In the genomic region with DNA sequence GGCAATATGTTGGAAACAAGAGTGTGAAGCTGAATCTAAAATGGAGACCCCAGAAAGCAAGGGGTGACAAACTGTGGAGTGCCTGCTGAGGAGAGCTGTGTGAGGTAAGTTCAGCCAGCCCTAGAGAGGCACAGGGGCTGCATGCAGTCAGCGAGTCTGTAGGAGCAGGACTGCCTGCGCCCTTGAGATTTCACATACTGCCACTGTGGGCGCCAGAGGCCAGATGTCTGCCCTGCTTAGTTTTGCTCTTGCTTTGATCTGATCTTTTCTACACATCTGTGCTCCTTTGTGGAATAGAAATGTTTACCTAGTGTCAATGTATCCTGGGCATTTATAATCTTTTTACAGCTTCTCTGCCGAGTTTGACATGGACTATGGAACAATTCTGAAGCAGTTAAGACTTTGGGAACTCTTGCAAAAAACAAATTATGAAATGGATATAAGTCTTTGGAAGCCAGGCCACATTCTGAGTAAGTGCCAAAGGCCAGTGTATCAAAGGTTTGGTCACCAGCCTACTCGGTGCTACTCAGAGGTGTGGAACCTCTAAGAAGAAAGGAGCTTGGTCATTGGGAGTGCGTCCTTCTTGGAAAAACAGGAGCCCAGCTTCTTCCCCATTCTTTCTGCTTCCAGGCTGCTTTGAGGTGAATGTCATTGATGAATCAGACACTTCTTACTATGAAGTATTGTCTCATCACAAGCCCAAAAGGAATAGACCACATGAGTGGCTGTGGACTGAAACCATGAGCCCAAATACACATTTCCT, we compare ENCODE assay signal across 17 mouse cellular contexts. TPM values are rescaled to one million over a fixed set of nuclear protein-coding genes. Genes with fewer than 3 reads are reported as not detected.
A peak's percentile ranks its signal among the peaks of the same experiment; 100 is the strongest.
DNase-seq lines count a peak whose midpoint lies in the region; ATAC-seq and TF ChIP-seq lines count a peak whose summit lies in the region.
"Had no signal": no experiment of that assay in that cellular context is flagged by ENCODE, and none has a peak within 500 bp of the region (broad histone marks: within the 10 kb centered on the region; RNA-seq: fewer than 3 reads in every experiment).

No protein-coding gene starts in this region.

- no peak for ATAC-seq in liver, embryonic 14.5 days (ENCODE audit: insufficient read depth)
- ATAC-seq in embryonic facial prominence, embryonic 11.5 days (replicated peaks; ENCODE audit: insufficient number of reproducible peaks, low FRiP score, low TSS enrichment, low read depth): no peak
- ATAC-seq: liver, embryonic 12.5 days had no signal

- no peak overlapping the region for H3K4me2 ChIP-seq in liver, embryonic 14.5 days (ENCODE audit: low read depth)
- H3K4me2 ChIP-seq in CH12.LX (ENCODE audit: insufficient read depth, low read depth, poor library complexity, severe bottlenecking): no peak overlapping the region; the same call in 1 of the 2 replicates
- no peak overlapping the region for H3K4me2 ChIP-seq in embryonic facial prominence, embryonic 11.5 days (ENCODE audit: low read depth, low read length)
- H3K4me2 ChIP-seq: embryonic facial prominence, embryonic 13.5 days; liver, embryonic 12.5 days; stomach, embryonic 15.5 days had no signal

- no peaks in the 10 kb centered on the region for H3K27me3 ChIP-seq in liver, embryonic 14.5 days (ENCODE audit: control insufficient read depth, insufficient read depth, low read length)
- peaks cover 1% of the 10 kb centered on the region for H3K27me3 ChIP-seq in CH12.LX (replicated peaks)
- H3K27me3 ChIP-seq in embryonic facial prominence, embryonic 11.5 days (ENCODE audit: control insufficient read depth, insufficient read depth, low read length): no peaks in the 10 kb centered on the region
- H3K27me3 ChIP-seq: embryonic facial prominence, embryonic 13.5 days; stomach, embryonic 15.5 days had no signal

- no peak overlapping the region for H3K27ac ChIP-seq in liver, embryonic 14.5 days
- no peak overlapping the region for H3K27ac ChIP-seq in CH12.LX (ENCODE audit: insufficient read depth, low read depth)
- no peak overlapping the region for H3K27ac ChIP-seq in embryonic facial prominence, embryonic 11.5 days (replicated peaks; ENCODE audit: low read depth, low read length)
- H3K27ac ChIP-seq: embryonic facial prominence, embryonic 13.5 days; liver, embryonic 12.5 days; stomach, embryonic 15.5 days had no signal

- TF ChIP-seq CTCF in liver, embryonic 14.5 days (IDR thresholded peaks at IDR 0.05; ENCODE audit: low read depth): 0 out of 2 replicates have a peak, but pooled peaks have one; percentile 3
- TF ChIP-seq CTCF in CH12.LX (conservative IDR thresholded peaks at IDR 0.05 in 1 of 2, IDR thresholded peaks at IDR 0.05 in 1 of 2; ENCODE audit: low read depth in 2 of 2, low read length in 2 of 2): peak in 1 of 2 experiments; percentile 54; a peak in 2 of 4 replicates

- H3K9me3 ChIP-seq in liver, embryonic 14.5 days (ENCODE audit: control insufficient read depth, low read length): no peaks in the 10 kb centered on the region
- H3K9me3 ChIP-seq in CH12.LX (replicated peaks; ENCODE audit: low read length): no peaks in the 10 kb centered on the region
- no peaks in the 10 kb centered on the region for H3K9me3 ChIP-seq in embryonic facial prominence, embryonic 11.5 days (replicated peaks; ENCODE audit: control insufficient read depth, low read length)
- H3K9me3 ChIP-seq: embryonic facial prominence, embryonic 13.5 days; liver, embryonic 12.5 days; stomach, embryonic 15.5 days had no signal

- no peak for TF ChIP-seq POLR2A in CH12.LX (IDR thresholded peaks at IDR 0.05; ENCODE audit: low read depth, low read length)

- in situ Hi-C loops in CH12.LX (cut with MboI; ENCODE audit: low pct_ligation_motif_present, low pct_unique_long_range_greater_than_20kb, low sequenced_read_pairs): no loop called here

- TF ChIP-seq EP300 in liver, embryonic 14.5 days (IDR thresholded peaks at IDR 0.05; ENCODE audit: low read depth): no peak
- TF ChIP-seq EP300 in CH12.LX (IDR thresholded peaks at IDR 0.05; ENCODE audit: low read length): no peak

- H3K79me2 ChIP-seq in CH12.LX (replicated peaks; ENCODE audit: control insufficient read depth, extremely low read depth, insufficient read depth, poor library complexity, severe bottlenecking): no peaks in the 10 kb centered on the region

- peaks cover 0 to 2% of the 10 kb centered on the region in 2 experiments; a peak in 1 of 4 replicates for H3K4me1 ChIP-seq in liver, embryonic 14.5 days (replicated peaks; ENCODE audit: control insufficient read depth in 2 of 2, insufficient read depth in 2 of 2, low read length in 1 of 2)
- H3K4me1 ChIP-seq in CH12.LX (ENCODE audit: control insufficient read depth in 1 of 2, insufficient read depth in 2 of 2): peaks cover 0 to 7% of the 10 kb centered on the region in 2 experiments; a peak in 2 of 4 replicates
- no peaks in the 10 kb centered on the region for H3K4me1 ChIP-seq in embryonic facial prominence, embryonic 11.5 days (ENCODE audit: control insufficient read depth, insufficient read depth, low read length)
- H3K4me1 ChIP-seq: stomach, embryonic 15.5 days had no signal

- no peaks in the 10 kb centered on the region for H3K36me3 ChIP-seq in liver, embryonic 14.5 days (replicated peaks; ENCODE audit: control insufficient read depth, insufficient read depth, low read depth)
- H3K36me3 ChIP-seq in CH12.LX (replicated peaks in 1 of 2; ENCODE audit: control insufficient read depth in 1 of 2, insufficient read depth in 1 of 2, low read length in 1 of 2): no peaks in the 10 kb centered on the region
- no peaks in the 10 kb centered on the region for H3K36me3 ChIP-seq in embryonic facial prominence, embryonic 11.5 days (replicated peaks; ENCODE audit: control insufficient read depth, insufficient read depth, low read depth, low read length)
- H3K36me3 ChIP-seq: embryonic facial prominence, embryonic 13.5 days; liver, embryonic 12.5 days; stomach, embryonic 15.5 days had no signal

- dilution Hi-C loops in CH12.LX (cut with MboI; ENCODE audit: extremely low pct_ligation_motif_present, extremely low pct_unique_long_range_greater_than_20kb, low sequenced_read_pairs): no loop called here

- H3K9ac ChIP-seq in liver, embryonic 14.5 days (replicated peaks): no peak overlapping the region
- no peak overlapping the region for H3K9ac ChIP-seq in CH12.LX (ENCODE audit: insufficient read depth, low read depth)
- H3K9ac ChIP-seq in embryonic facial prominence, embryonic 11.5 days (replicated peaks; ENCODE audit: low read length): no peak overlapping the region
- H3K9ac ChIP-seq: embryonic facial prominence, embryonic 13.5 days; liver, embryonic 12.5 days; stomach, embryonic 15.5 days had no signal

- peak; percentile 19 for DNase-seq in adrenal gland, adult 2 months
- no peak for DNase-seq in adrenal gland, postnatal 25 days
- DNase-seq in liver, embryonic 14.5 days (ENCODE audit: low read depth in 3 of 3, low spot score in 3 of 3): no peak
- no peak for DNase-seq in liver
- DNase-seq in CH12.LX (ENCODE audit: extremely low read depth): no peak
- DNase-seq in embryonic facial prominence, embryonic 11.5 days (ENCODE audit: low spot score): peak; percentile 46
- DNase-seq in right cerebral cortex, postnatal 4 days: no peak
- no peak for DNase-seq in cerebellum, adult 9-10 months
- DNase-seq: cerebellum, adult 11-12 months; heart, adult 18-20 months; heart, postnatal 36 days; lung, postnatal 14 days; right cerebral cortex, postnatal 25 days had no signal

- H3K4me3 ChIP-seq in liver, embryonic 14.5 days (ENCODE audit: insufficient read depth in 1 of 2, low read depth in 2 of 2, low read length in 2 of 2): no peak overlapping the region
- no peak overlapping the region for H3K4me3 ChIP-seq in CH12.LX (replicated peaks in 1 of 3; ENCODE audit: low read depth in 2 of 3, low read length in 2 of 3, poor library complexity in 1 of 3)
- H3K4me3 ChIP-seq in embryonic facial prominence, embryonic 11.5 days (ENCODE audit: low read depth, low read length): no peak overlapping the region
- H3K4me3 ChIP-seq: embryonic facial prominence, embryonic 13.5 days; liver, embryonic 12.5 days; stomach, embryonic 15.5 days had no signal

- peak; percentile 35 for TF ChIP-seq RAD21 in CH12.LX (IDR thresholded peaks at IDR 0.05; ENCODE audit: low read depth, low read length)

- 37% methylated on average over 6 of the region's 6 CpGs for WGBS in liver, embryonic 14.5 days (ENCODE audit: insufficient replicate concordance)
- 52% methylated on average over 6 of the region's 6 CpGs for WGBS in embryonic facial prominence, embryonic 11.5 days

RNA-seq across cellular contexts. Expression of a gene that starts 15.6 kb away (rescaled TPM):
- total RNA-seq in adrenal gland, adult 2 months (2021): 10 to 100 TPM; 16.7 to 22.7 TPM
- 8.6 and 16.0 TPM in 2 replicates for polyA plus RNA-seq in adrenal gland, adult 2 months (2012; rRNA removed)
- 7.4 and 11.2 TPM in 2 replicates for total RNA-seq in adrenal gland, postnatal 25 days (2021)
- polyA plus RNA-seq in liver, embryonic 14.5 days (2012; rRNA removed): 0.03 TPM in 1 of 2 replicates, not detected in the other
- not detected in 2 replicates for polyA plus RNA-seq in liver, embryonic 14.5 days (2014; fragmentation: Nextera tagmentation; extraction: Ambion mirVana)
- total RNA-seq in CH12.LX (2012; rRNA removed) (not detected in 2 replicates), CH12.LX (2014; rRNA removed) (not detected in 2 replicates)
- not detected in 2 replicates for polyA plus RNA-seq in CH12.LX (2012; ENCODE audit: insufficient read length, low read depth)
- 4.4 and 6.5 TPM in 2 replicates for polyA plus RNA-seq in embryonic facial prominence, embryonic 11.5 days (2014; fragmentation: Nextera tagmentation; extraction: Ambion mirVana)
- total RNA-seq: heart, adult 18-20 months; heart, postnatal 36 days had no signal

RNA-seq across cellular contexts. Expression of a gene that starts 30.1 kb away (rescaled TPM):
- 1 to 10 TPM in 1 of 2 experiments, under 1 TPM in 1; 0.63 to 1.2 TPM for total RNA-seq in adrenal gland, adult 2 months (2021)
- 0.09 and 0.12 TPM in 2 replicates for polyA plus RNA-seq in adrenal gland, adult 2 months (2012; rRNA removed)
- 0.86 and 0.88 TPM in 2 replicates for total RNA-seq in adrenal gland, postnatal 25 days (2021)
- polyA plus RNA-seq in liver, embryonic 14.5 days (2012; rRNA removed): 0.02 TPM in 1 of 2 replicates, not detected in the other
- polyA plus RNA-seq in liver, embryonic 14.5 days (2014; fragmentation: Nextera tagmentation; extraction: Ambion mirVana): 0.05 TPM in 1 of 2 replicates, not detected in the other
- total RNA-seq in CH12.LX (2012; rRNA removed) (not detected in 2 replicates), CH12.LX (2014; rRNA removed) (not detected in 2 replicates)
- polyA plus RNA-seq in CH12.LX (2012; ENCODE audit: insufficient read length, low read depth): not detected in 2 replicates
- 1.2 and 2.7 TPM in 2 replicates for polyA plus RNA-seq in embryonic facial prominence, embryonic 11.5 days (2014; fragmentation: Nextera tagmentation; extraction: Ambion mirVana)
- total RNA-seq: heart, adult 18-20 months had no signal

RNA-seq across cellular contexts. Expression of a gene that starts 37.8 kb away (rescaled TPM):
- 10 to 100 TPM in 1 of 2 experiments, 1 to 10 TPM in 1; 9.7 to 15.3 TPM for total RNA-seq in adrenal gland, adult 2 months (2021)
- polyA plus RNA-seq in adrenal gland, adult 2 months (2012; rRNA removed): 5.5 and 10.6 TPM in 2 replicates
- 5.9 and 6.2 TPM in 2 replicates for total RNA-seq in adrenal gland, postnatal 25 days (2021)
- polyA plus RNA-seq in liver, embryonic 14.5 days (2012; rRNA removed): 0.02 TPM in 1 of 2 replicates, not detected in the other
- not detected in 2 replicates for polyA plus RNA-seq in liver, embryonic 14.5 days (2014; fragmentation: Nextera tagmentation; extraction: Ambion mirVana)
- total RNA-seq in CH12.LX (2012; rRNA removed) (0.13 and 0.17 TPM in 2 replicates), CH12.LX (2014; rRNA removed) (not detected in 2 replicates)
- 0.08 and 0.23 TPM in 2 replicates for polyA plus RNA-seq in CH12.LX (2012; ENCODE audit: insufficient read length, low read depth)
- polyA plus RNA-seq in embryonic facial prominence, embryonic 11.5 days (2014; fragmentation: Nextera tagmentation; extraction: Ambion mirVana): 0.79 and 1.7 TPM in 2 replicates

RNA-seq across cellular contexts. Expression of a gene that starts 60.0 kb away (rescaled TPM):
- not detected for total RNA-seq in adrenal gland, adult 2 months (2021)
- polyA plus RNA-seq in adrenal gland, adult 2 months (2012; rRNA removed): not detected in 2 replicates
- not detected in 2 replicates for total RNA-seq in adrenal gland, postnatal 25 days (2021)
- polyA plus RNA-seq in liver, embryonic 14.5 days (2012; rRNA removed): 0.04 TPM in 1 of 2 replicates, not detected in the other
- 0.27 and 0.69 TPM in 2 replicates for polyA plus RNA-seq in liver, embryonic 14.5 days (2014; fragmentation: Nextera tagmentation; extraction: Ambion mirVana)
- total RNA-seq in CH12.LX (2012; rRNA removed) (0.25 TPM in 1 of 2 replicates, not detected in the other), CH12.LX (2014; rRNA removed) (0.47 TPM in 1 of 2 replicates, not detected in the other)
- 0.44 TPM in 1 of 2 replicates, not detected in the other for polyA plus RNA-seq in CH12.LX (2012; ENCODE audit: insufficient read length, low read depth)
- polyA plus RNA-seq in embryonic facial prominence, embryonic 11.5 days (2014; fragmentation: Nextera tagmentation; extraction: Ambion mirVana): 1.1 and 1.6 TPM in 2 replicates
- total RNA-seq: heart, adult 18-20 months; heart, postnatal 36 days; left cerebral cortex, postnatal 10 days had no signal

Comparison
In these comparisons a context has a peak if more than half of its experiments do, and no peak if none do; other contexts are left out.
1. DNase-seq: peak in adrenal gland, adult 2 months (single experiment) and embryonic facial prominence, embryonic 11.5 days (single experiment); none in adrenal gland, postnatal 25 days (single experiment), liver, embryonic 14.5 days (0 of 3), liver (single experiment), CH12.LX (single experiment), right cerebral cortex, postnatal 4 days (single experiment) and cerebellum, adult 9-10 months (single experiment).